Mouse (Mus musculus): ENCODE results near the gene Amt. TPM values are rescaled to one million over a fixed set of nuclear protein-coding genes. Genes with fewer than 3 reads are reported as not detected.

Gene Amt
- total RNA-seq, 2 experiments from 2014 or later = 28.5 to 31.6 TPM

DNA sequence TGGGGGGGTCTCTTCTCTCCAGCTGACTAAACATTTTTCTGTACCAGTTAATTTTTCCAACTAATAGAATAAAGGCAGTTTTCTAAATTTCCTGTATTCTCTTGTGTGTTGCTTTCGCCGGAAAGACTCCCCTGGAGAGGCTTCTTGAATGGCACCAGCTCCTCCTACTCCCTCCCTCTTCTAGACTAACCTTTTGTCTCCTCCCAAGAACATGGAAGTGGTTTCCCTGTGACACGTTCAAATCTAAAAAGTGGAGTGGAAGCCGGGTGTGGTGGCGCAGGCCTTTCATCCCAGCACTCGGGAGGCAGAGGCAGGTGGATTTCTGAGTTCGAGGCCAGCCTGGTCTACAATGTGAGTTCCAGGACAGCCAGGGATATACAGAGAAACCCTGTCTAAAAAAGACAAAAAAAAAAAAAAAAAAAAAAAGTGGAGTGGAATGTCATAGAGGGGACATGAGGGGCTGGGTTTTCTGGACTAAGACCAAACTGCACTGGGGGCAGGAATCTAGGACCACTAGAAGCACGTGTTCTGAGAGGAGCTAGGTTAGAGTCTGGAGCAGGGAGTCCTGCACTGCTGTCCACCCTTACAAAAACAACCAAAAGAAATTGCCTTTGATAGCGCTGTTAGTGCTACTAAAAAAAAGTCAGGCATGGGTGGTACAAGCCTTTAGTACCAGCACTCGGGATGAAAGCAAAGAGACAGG lies 41.3 kb downstream of the Amt start:
- no peak for DNase-seq (ENCODE audit: extremely low spot score in 1 of 2, low spot score in 1 of 2)

DNA sequence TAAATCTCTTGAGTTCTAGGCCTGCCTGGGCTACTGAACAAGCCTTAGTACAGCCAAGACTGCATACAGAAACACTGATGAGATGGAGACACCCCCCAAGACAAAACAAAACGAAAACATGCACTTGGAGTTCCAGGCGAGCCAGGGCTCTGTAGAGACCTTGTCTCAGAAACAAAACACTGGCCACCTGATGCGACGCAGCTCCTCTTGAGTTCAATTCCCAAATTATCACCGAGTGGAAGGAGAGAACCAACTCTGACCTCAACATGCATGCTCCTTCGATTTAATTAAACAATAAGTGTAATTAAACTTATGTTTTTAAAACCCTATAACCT lies 41.9 kb downstream of the Amt start:
- DNase-seq (ENCODE audit: extremely low spot score in 1 of 2, low spot score in 1 of 2) = no peak

DNA sequence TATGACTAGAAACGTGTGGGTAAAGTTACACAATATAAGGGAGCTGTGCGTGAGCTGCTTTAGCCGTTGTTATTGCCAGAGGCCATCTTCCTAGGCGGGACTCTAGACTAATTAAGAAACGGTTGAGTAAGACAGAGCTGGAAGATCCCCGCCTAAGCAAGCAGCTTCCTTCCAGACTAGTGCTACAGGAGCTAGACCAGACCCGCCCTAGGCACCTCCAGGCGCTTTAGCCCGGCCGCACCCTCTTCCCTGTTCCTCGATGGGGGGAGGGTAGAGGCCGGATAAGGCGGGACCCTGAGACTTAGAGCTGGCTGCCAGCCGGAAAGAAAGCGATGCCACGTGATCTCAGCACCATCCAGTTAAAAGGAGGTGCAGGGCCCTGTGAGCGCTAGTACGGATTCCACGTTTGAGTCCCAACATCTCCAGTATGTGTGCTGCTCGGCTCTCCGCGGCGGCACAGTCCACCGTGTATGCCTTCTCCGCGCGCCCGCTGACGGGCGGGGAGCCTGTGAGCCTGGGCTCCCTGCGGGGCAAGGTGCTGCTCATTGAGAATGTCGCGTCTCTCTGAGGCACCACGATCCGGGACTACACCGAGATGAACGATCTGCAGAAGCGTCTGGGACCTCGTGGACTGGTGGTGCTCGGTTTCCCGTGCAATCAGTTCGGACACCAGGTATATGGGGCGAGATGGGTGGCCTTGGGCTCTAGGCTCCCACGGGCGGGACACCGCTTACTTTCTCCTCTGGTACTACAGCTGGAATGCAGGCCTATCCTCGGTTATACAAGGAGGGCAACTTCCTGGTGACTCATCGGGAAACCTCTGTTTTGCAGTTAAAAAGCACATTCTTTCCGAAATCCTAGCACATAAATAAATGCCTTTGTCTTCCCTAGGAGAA lies 42.5 kb downstream of the Amt start, which contains the start of gene Gpx1:
Gene Gpx1, plus strand, starts transcription at position 18 of the 896 bp plus-strand sequence.
- DNase-seq (ENCODE audit: extremely low spot score in 1 of 2, low spot score in 1 of 2) = peak; percentile 56 to 68

DNA sequence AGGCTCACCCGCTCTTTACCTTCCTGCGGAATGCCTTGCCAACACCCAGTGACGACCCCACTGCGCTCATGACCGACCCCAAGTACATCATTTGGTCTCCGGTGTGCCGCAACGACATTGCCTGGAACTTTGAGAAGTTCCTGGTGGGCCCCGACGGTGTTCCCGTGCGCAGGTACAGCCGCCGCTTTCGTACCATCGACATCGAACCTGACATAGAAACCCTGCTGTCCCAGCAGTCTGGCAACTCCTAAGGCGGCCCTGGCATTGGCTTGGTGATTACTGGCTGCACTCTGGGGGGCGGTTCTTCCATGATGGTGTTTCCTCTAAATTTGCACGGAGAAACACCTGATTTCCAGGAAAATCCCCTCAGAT lies 43.2 kb downstream of the Amt start:
- DNase-seq (ENCODE audit: extremely low spot score in 1 of 2, low spot score in 1 of 2) = no peak

DNA sequence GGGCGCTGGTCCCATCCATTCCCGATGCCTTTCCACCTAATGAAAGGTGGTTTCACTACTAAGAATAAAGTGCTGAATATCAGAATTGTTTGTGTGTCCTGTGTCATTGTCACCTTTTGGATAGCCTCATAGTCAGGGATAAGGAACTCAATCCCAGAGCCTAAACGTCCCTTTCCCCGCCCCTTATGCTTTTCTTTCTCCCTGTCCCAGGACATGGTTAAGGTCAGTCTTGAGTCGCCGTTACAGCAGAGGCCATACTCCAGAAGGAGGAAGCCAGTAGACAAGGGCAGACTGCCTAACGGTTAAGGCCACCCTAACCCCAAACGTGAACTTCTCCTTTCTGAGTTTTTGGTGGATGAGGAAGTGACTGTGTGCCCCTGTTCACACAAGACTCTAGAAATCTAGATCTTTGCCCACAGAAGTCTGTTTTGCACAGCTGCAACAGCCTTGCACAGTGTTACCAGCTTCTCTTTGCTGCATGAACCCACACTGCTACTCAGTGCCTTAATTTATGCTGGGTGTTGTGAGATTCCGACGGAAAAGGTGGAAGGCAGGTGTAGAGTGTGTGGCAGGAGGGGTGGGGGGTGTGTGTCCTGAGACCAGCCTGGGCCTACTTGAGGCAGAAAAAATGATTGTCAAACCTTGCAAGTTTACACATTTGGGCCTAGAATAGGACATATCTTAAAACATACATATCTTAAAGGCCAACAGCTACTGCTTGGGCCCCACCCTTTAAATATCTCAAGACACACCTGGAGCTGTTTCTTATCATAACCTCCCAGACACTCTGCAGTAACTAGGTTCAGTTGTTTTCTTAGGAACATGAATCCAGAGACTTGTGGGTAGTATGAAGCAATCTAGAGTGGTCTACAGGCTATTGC lies 43.8 kb downstream of the Amt start:
- DNase-seq (ENCODE audit: extremely low spot score in 1 of 2, low spot score in 1 of 2) = no peak

DNA sequence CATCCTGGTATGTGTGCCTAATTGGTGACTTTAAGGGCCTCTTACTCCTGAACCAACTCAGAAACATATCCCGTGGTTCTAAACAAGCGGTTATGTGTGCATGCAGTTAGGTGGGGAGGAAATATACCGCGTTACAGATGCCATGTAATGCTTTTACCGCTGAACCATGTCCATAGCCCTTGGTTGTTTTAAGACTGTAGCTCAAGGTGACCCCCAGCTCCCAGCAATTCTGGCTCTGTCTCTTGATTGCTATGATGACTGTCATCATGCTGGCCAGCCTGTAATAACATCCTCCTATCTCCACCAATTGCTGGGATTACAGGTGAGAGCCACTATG lies 44.5 kb downstream of the Amt start:
- DNase-seq (ENCODE audit: extremely low spot score in 1 of 2, low spot score in 1 of 2) = no peak

DNA sequence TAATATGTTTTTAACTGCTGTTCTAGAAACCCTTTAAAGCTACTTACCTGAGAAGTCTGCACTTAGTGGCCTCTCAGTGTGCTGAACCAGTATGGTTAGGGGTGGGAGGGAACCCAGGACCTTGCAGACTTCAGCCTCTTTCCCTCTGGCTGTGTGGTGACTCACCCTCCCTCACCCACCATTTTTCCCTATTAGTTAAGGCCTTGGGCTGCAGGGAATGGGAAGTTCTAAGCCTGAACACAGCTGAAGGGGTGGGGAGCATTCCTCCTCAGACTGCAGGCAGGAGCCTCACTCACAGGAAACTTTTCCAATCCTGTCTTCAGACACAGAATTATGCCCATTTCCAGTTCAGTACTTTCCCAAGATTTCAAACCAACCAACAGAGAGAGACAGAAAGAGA lies 45.1 kb downstream of the Amt start:
- DNase-seq (ENCODE audit: extremely low spot score in 1 of 2, low spot score in 1 of 2) = no peak

DNA sequence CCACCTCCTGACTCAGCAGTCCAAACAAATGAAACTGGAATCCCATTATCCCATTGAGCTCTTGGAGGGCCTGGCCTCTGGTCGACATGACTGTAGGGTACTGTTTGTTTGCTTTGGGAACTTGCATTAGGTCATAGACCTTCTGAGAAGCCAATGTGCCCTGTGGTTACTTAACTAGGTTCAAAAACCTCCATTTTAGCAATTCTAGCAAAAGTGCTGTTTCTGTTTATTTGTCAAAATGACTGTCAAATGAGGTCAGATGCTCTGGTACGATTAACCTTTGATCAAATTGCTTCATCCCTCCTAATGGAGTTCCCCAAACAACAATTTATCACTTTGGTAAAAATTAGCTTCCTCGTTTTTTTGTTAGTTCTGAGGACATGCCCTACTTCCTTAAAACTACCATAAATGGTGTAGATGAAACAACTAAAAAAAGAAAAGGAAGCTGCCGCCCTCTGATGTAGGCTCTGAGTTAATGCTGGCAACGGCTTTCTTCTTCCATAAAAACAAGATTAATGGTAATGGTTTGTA lies 45.7 kb downstream of the Amt start:
- no peak for DNase-seq (ENCODE audit: extremely low spot score in 1 of 2, low spot score in 1 of 2)

DNA sequence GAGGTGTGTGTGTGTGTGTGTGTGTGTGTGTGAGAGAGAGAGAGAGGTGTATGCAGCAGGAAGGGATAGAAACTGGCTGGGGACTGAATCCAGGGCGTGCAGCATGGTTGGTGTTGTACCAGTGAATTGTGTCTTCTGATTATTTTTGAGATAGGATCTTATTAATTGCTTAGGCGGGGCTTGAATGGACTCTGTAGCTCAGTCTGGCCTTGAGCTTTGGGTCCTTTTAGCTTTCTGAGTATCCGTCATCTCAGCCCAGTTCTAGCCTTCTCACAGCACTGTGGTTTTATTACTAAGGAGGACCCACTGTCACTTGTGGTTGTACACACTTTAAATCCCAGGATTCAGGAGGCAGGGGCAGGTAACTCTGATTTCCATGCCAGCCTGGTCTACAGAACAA lies 46.7 kb downstream of the Amt start:
- no peak for DNase-seq (ENCODE audit: extremely low spot score in 1 of 2, low spot score in 1 of 2)

DNA sequence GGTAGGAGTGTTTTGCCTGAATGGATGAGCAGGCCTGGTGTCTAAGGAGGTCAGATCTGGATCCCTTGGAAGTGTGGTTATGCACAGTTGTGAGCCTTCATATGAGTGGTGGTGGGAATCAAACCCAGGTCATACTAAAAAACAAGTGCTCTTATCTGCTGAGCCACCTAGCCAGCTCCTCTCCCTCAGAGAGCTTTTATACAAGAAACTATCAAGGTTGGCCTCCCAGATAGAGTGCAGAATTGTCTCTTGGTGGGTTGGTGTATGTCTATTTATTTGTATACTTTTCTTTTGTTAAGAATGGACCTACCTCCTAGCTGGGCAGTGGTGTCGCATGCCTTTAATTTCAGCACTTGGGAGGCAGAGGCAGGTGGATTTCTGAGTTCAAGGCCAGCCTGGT lies 47.2 kb downstream of the Amt start:
- no peak for DNase-seq (ENCODE audit: extremely low spot score in 1 of 2, low spot score in 1 of 2)

DNA sequence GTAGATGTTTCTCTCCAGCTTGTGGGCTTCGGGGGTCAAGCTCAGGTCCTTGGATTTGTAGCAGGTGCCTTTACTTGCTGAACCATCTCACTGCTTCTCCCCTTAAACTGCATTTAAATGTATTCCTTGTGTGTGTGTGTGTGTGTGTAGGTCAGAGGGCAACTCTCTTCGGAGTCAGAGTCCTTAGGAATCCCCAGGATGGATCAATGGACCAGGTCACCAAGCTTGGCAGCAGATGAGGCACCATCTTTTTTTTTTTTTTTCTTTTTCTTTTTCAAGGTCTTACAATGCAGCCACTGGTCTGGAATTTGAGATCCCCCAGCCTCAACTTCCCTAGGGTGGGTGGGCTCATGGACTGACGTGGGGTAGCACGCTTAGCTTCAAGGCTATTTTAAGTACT lies 47.8 kb downstream of the Amt start:
- no peak for DNase-seq (ENCODE audit: extremely low spot score in 1 of 2, low spot score in 1 of 2)

DNA sequence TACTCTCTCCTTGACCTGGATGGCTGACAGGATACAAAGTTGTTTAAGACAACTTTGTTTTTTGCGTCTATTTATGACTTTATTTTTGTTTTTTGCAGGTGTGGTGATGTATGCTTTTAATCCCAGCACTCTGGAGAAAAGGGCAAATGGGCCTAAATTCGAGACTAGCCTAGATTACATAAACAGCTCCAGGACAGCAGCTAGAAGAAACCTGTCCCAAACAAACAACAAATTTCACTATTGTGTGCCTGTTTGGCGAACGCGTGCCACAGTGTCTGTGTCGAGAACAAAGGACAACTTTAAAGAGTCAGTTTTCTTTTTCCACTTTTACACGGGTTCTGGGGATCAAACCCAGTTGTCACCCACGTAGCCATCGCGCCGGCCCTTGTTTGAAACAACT lies 50.4 kb downstream of the Amt start:
- no peak for DNase-seq (ENCODE audit: extremely low spot score in 1 of 2, low spot score in 1 of 2)

DNA sequence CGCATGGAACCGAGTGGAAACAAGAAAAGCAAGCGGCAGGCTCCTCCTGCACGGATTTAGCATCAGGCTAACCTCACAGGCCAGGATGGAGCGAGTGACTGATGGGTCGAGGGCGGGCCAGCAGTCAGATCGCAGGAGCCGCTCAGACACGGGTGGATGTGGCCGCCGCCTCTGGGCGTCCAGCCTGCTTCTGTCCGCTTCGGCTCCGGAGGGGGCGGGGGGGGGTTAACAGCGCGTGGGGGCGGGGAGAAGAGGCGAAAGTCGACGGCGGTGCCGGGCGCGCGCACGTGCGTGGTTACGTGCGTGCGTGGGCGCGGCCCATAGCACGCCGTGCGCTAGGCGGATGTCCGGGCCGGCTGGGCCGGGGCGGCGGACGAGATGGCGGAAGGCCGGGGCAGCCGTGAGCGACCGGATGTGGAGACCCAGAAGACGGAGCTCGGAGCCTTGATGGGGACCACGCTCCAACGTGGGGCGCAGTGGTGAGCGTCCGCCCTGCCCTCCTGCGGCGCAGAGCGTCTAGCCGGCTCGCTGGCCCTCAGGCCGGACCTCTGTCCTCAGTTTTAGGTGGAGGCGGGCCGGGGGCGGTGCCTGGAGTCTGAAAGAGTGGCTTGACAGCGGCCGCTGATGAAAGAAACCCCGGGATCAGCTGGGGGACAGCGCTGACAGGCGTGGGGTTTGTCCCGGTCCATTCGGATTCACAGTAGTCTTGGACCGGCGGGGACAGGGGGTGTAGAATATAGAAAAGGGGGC lies 51.1 kb downstream of the Amt start, which contains the start of gene Usp4:
Gene Usp4, plus strand, starts transcription at position 314 of the 750 bp plus-strand sequence.
- peak; percentile 63 to 75 for DNase-seq (ENCODE audit: extremely low spot score in 1 of 2, low spot score in 1 of 2)

DNA sequence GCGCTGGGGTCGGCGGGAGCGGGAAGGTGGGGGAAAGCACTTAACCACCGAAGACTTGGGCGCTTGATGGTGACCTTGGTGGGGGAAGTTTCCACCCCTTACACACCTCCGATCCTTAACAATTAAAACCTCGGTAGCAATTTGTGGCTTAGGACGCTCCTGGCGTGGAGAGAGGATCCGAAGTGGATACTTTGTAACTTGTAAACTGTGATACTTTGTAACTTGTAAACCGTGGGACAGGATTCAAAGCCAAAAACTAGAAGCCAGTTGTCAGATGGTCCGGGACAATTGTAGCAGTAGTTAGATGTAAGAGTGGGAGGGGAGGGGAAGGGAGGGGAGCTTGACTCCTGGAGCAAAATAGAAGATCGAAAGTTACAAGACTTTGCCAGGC lies 51.6 kb downstream of the Amt start:
- no peak for DNase-seq (ENCODE audit: extremely low spot score in 1 of 2, low spot score in 1 of 2)

DNA sequence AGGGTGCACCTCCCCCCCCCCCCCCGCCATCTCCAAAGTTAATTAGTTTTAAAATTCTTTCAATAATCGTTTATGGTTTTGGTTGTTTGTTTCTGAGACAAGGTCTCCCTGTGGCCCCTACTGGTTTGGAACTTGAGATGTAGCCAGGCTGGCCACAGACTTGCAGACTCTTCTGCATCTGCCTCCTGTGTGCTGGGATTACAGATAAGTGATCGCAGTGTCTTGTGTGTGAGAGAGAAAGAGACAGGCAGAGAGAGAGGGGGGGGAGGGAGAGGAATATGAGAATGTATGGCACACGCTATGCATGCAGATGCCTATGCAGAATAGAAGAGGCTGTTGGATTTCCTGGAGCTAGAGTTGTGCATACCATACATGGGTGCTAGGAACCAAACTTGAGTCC lies 53.1 kb downstream of the Amt start:
- DNase-seq (ENCODE audit: extremely low spot score in 1 of 2, low spot score in 1 of 2) = no peak

Other genes starting within 250 kb of the Amt start
- gene Gmppb, start 247.6 kb upstream of the Amt start, total RNA-seq (2021) = 10 to 100 TPM; 14.5 to 17.2 TPM
- 1 to 10 TPM; 2.0 to 2.2 TPM for gene Amigo3, start 243.7 kb upstream of the Amt start, total RNA-seq (2021)
- gene Mst1, start 216.4 kb upstream of the Amt start, total RNA-seq (2021) = not detected
- gene Rnf123, start 213.5 kb upstream of the Amt start, total RNA-seq (2021) = 10 to 100 TPM; 95.1 to 97.3 TPM
- 10 to 100 TPM; 32.0 to 32.7 TPM for gene Apeh, start 202.2 kb upstream of the Amt start, total RNA-seq (2021)
- gene Bsn, start 106.5 kb upstream of the Amt start, total RNA-seq (2021) = 100 to 1,000 TPM; 190 to 242 TPM
- 10 to 100 TPM; 90.4 to 95.2 TPM for gene Dag1, start 32.9 kb upstream of the Amt start, total RNA-seq (2021)
- 100 to 1,000 TPM in 1 of 2 experiments, 10 to 100 TPM in 1; 93.0 to 121 TPM for gene Nicn1, start 6.4 kb upstream of the Amt start, total RNA-seq (2021)
- gene Rhoa, start 9.3 kb downstream of the Amt start, total RNA-seq (2021) = 100 to 1,000 TPM; 167 to 187 TPM
- gene Tcta, start 9.3 kb downstream of the Amt start, total RNA-seq (2021) = 10 to 100 TPM; 36.0 to 37.9 TPM
- 10 to 100 TPM; 64.8 to 76.7 TPM for gene Gpx1, start 42.0 kb downstream of the Amt start, total RNA-seq (2021)
- 100 to 1,000 TPM; 102 to 108 TPM for gene Usp4, start 51.0 kb downstream of the Amt start, total RNA-seq (2021)
- 1 to 10 TPM; 1.4 to 2.4 TPM for gene 1700102P08Rik, start 96.0 kb downstream of the Amt start, total RNA-seq (2021)
- under 1 TPM; 0.10 to 0.16 TPM for gene Ccdc36, start 131.6 kb downstream of the Amt start, total RNA-seq (2021)
- not detected for gene BC048562, start 139.6 kb downstream of the Amt start, total RNA-seq (2021)
- 10 to 100 TPM; 28.4 to 41.1 TPM for gene Ccdc71, start 163.7 kb downstream of the Amt start, total RNA-seq (2021)
- 10 to 100 TPM; 17.6 to 21.3 TPM for gene Klhdc8b, start 164.7 kb downstream of the Amt start, total RNA-seq (2021)
- gene Lamb2, start 182.9 kb downstream of the Amt start, total RNA-seq (2021) = 10 to 100 TPM; 25.9 to 27.8 TPM
- gene Usp19, start 193.7 kb downstream of the Amt start, total RNA-seq (2021) = 100 to 1,000 TPM; 127 to 155 TPM
- gene Qars, start 210.9 kb downstream of the Amt start, total RNA-seq (2021) = 10 to 100 TPM; 76.6 to 82.5 TPM
- 100 to 1,000 TPM; 133 to 142 TPM for gene Qrich1, start 220.0 kb downstream of the Amt start, total RNA-seq (2021)

All from layer of hippocampus, postnatal 25 days (tissue).